Comparison of ENCODE assay signal across 24 mouse cellular contexts in the genomic region with DNA sequence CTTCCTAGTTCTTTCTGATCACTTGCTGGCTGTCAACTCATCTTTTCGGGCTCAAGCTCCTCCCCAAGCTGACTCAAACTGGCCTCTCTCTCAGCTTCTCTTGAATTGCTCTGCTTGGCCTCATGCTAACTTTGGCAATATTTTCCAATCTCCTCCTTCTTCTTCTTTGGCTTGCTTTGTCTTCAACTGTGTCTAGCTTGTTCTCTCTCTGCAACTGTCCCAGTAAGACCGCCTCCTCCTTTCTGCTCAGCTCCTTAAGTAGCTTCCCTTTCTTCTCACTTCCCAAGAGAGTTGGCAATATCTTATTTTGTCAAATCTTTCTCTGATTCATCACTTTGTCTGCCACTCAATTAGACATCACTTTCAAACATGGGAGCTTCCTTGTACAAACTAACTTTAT. TPM values are rescaled to one million over a fixed set of nuclear protein-coding genes. Genes with fewer than 3 reads are reported as not detected.
DNase-seq lines count a peak whose midpoint lies in the region; ATAC-seq and TF ChIP-seq lines count a peak whose summit lies in the region.
"Had no signal": no experiment of that assay in that cellular context is flagged by ENCODE, and none has a peak within 500 bp of the region (broad histone marks: within the 10 kb centered on the region; RNA-seq: fewer than 3 reads in every experiment).

No protein-coding gene starts in this region.

- H3K4me2 ChIP-seq in intestine, postnatal 0 days (replicated peaks; ENCODE audit: low read depth): no peak overlapping the region

- no peak overlapping the region for H3K4me3 ChIP-seq in intestine, postnatal 0 days (ENCODE audit: low read depth, low read length)

- DNase-seq in frontal cortex, postnatal 14 days (ENCODE audit: low spot score in 2 of 2): no peak
- DNase-seq in heart, adult 11 months: peak; percentile 44
- no peak for DNase-seq in heart, adult 9 months (ENCODE audit: low spot score in 2 of 2)
- DNase-seq in NIH3T3 (ENCODE audit: low read depth): peak; percentile 21
- DNase-seq in brain, adult 2 months (ENCODE audit: low read depth, low spot score): peak; percentile 58
- DNase-seq: adrenal gland, adult 2 months; adrenal gland, adult 8-10 months; adrenal gland, postnatal 10 days; adrenal gland, postnatal 14 days; adrenal gland, postnatal 25 days; adrenal gland, postnatal 36 days; B cell, adult 2 months; cerebellum, adult 11 months; cerebellum, adult 11-12 months; cerebellum, adult 18-20 months; cerebellum, adult 2 months; cerebellum, adult 8-10 months had no signal

- TF ChIP-seq CTCF in intestine, postnatal 0 days (IDR thresholded peaks at IDR 0.05; ENCODE audit: low read depth): no peak

- no peaks in the 10 kb centered on the region for H3K27me3 ChIP-seq in intestine, postnatal 0 days (replicated peaks; ENCODE audit: control insufficient read depth, insufficient read depth, low read length)
- H3K27me3 ChIP-seq: CH12.LX, Patski had no signal

- no peaks in the 10 kb centered on the region for H3K9me3 ChIP-seq in intestine, postnatal 0 days (ENCODE audit: control insufficient read depth)
- H3K9me3 ChIP-seq: G1E had no signal

- H3K36me3 ChIP-seq in intestine, postnatal 0 days (ENCODE audit: control insufficient read depth, insufficient read depth): no peaks in the 10 kb centered on the region
- H3K36me3 ChIP-seq: G1E had no signal

- WGBS in intestine, postnatal 0 days: 85% methylated on average over 2 of the region's 2 CpGs

- H3K27ac ChIP-seq in intestine, postnatal 0 days (ENCODE audit: low read depth, low read length): no peak overlapping the region

- H3K4me1 ChIP-seq in intestine, postnatal 0 days (replicated peaks; ENCODE audit: control insufficient read depth, insufficient read depth, low read length): no peaks in the 10 kb centered on the region

- no peak overlapping the region for H3K9ac ChIP-seq in intestine, postnatal 0 days (ENCODE audit: low read depth, low read length)

- peak; percentile 58 for ATAC-seq in frontal cortex, adult (ENCODE audit: low TSS enrichment)
- ATAC-seq in intestine, postnatal 0 days: no peak
- no peak for ATAC-seq in activated CD4-positive, CD25-positive, alpha-beta regulatory T cell, adult 4 months
- ATAC-seq: CD4-positive, CD25-positive, alpha-beta regulatory T cell, adult 4 months; Patski had no signal

RNA-seq across cellular contexts. Expression of a gene that starts 36.7 kb away (rescaled TPM):
- polyA plus RNA-seq in intestine, postnatal 0 days (2015; fragmentation: Nextera tagmentation; extraction: Ambion mirVana): 10.0 and 12.4 TPM in 2 replicates
- 10 to 100 TPM in 1 of 2 experiments, 1 to 10 TPM in 1; 8.0 to 10.8 TPM for polyA plus RNA-seq in activated CD4-positive, CD25-positive, alpha-beta regulatory T cell, adult 4 months (2017; shearing (Covaris generic))

RNA-seq across cellular contexts. Expression of a gene that starts 49.2 kb away (rescaled TPM):
- 226 and 228 TPM in 2 replicates for polyA plus RNA-seq in intestine, postnatal 0 days (2015; fragmentation: Nextera tagmentation; extraction: Ambion mirVana)
- 10 to 100 TPM; 73.7 to 77.3 TPM for polyA plus RNA-seq in activated CD4-positive, CD25-positive, alpha-beta regulatory T cell, adult 4 months (2017; shearing (Covaris generic))

Comparison
In these comparisons a context has a peak if more than half of its experiments do, and no peak if none do; other contexts are left out.
1. DNase-seq: peak in heart, adult 11 months (single experiment), NIH3T3 (single experiment) and brain, adult 2 months (single experiment); none in frontal cortex, postnatal 14 days (0 of 2) and heart, adult 9 months (0 of 2).